Mouse (Mus musculus): ENCODE measurements at regions not wholly inside any gene's neighbourhood (a gene's known extent, or its start where the extent isn't known, plus 50 kb on each side); places are given as distances from the start of the nearest gene placed in this dataset.

- no peak for DNase-seq (ENCODE audit: low read depth, low spot score)
Observed at GRCm38 (mm10) chr3:39370926-39371325, 484.2 kb downstream of the Fat4 start.

GRCm38 (mm10) chr3:39372426-39372950, 485.7 kb downstream of the Fat4 start:
- DNase-seq (ENCODE audit: low read depth, low spot score): no peak

- DNase-seq (ENCODE audit: low read depth, low spot score): no peak
Observed at GRCm38 (mm10) chr3:39375465-39375864, 488.7 kb downstream of the Fat4 start.

GRCm38 (mm10) chr3:39388491-39388890, 501.8 kb downstream of the Fat4 start:
- DNase-seq (ENCODE audit: low read depth, low spot score): no peak

GRCm38 (mm10) chr3:39390442-39390841, 503.7 kb downstream of the Fat4 start:
- DNase-seq (ENCODE audit: low read depth, low spot score): no peak

- no peak for DNase-seq (ENCODE audit: low read depth, low spot score)
Observed at GRCm38 (mm10) chr3:39392053-39392452, 505.3 kb downstream of the Fat4 start.

GRCm38 (mm10) chr3:39396672-39397071, 509.9 kb downstream of the Fat4 start:
- no peak for DNase-seq (ENCODE audit: low read depth, low spot score)

GRCm38 (mm10) chr3:39397255-39397654, 510.5 kb downstream of the Fat4 start:
- DNase-seq (ENCODE audit: low read depth, low spot score): no peak

- no peak for DNase-seq (ENCODE audit: low read depth, low spot score)
Observed at GRCm38 (mm10) chr3:39397677-39398076, 510.9 kb downstream of the Fat4 start.

GRCm38 (mm10) chr3:39424778-39425642, 538.3 kb downstream of the Fat4 start:
- DNase-seq (ENCODE audit: low read depth, low spot score): no peak

- DNase-seq (ENCODE audit: low read depth, low spot score): no peak
Observed at GRCm38 (mm10) chr3:39425643-39426016, 538.9 kb downstream of the Fat4 start.

GRCm38 (mm10) chr3:39443328-39443727, 556.6 kb downstream of the Fat4 start:
- DNase-seq (ENCODE audit: low read depth, low spot score): peak; percentile 24

- DNase-seq (ENCODE audit: low read depth, low spot score): no peak
Observed at GRCm38 (mm10) chr3:39455650-39456049, 568.9 kb downstream of the Fat4 start.

GRCm38 (mm10) chr3:39460183-39460888, 573.6 kb downstream of the Fat4 start:
- peak; percentile 1 for DNase-seq (ENCODE audit: low read depth, low spot score)

- DNase-seq (ENCODE audit: low read depth, low spot score): no peak
Observed at GRCm38 (mm10) chr3:39461561-39461960, 574.8 kb downstream of the Fat4 start.

GRCm38 (mm10) chr3:39465811-39466210, 579.1 kb downstream of the Fat4 start:
- DNase-seq (ENCODE audit: low read depth, low spot score): no peak

- DNase-seq (ENCODE audit: low read depth, low spot score): no peak
Observed at GRCm38 (mm10) chr3:39489392-39489791, 602.7 kb downstream of the Fat4 start.

- DNase-seq (ENCODE audit: low read depth, low spot score): no peak
Observed at GRCm38 (mm10) chr3:39494363-39494762, 607.6 kb downstream of the Fat4 start.

- no peak for DNase-seq (ENCODE audit: low read depth, low spot score)
Observed at GRCm38 (mm10) chr3:39528087-39528486, 641.3 kb downstream of the Fat4 start.

- peak; percentile 54 for DNase-seq (ENCODE audit: low read depth, low spot score)
Observed at GRCm38 (mm10) chr3:39537515-39537914, 650.8 kb downstream of the Fat4 start.

GRCm38 (mm10) chr3:39540530-39541118, 653.9 kb downstream of the Fat4 start:
- DNase-seq (ENCODE audit: low read depth, low spot score): peak; percentile 6

GRCm38 (mm10) chr3:39559460-39560041, 672.8 kb downstream of the Fat4 start:
- no peak for DNase-seq (ENCODE audit: low read depth, low spot score)
